Comparison of ENCODE assay signal across 16 mouse cellular contexts in genomic region chr19:8134127-8134841, GRCm38 (mm10). TPM values are rescaled to one million over a fixed set of nuclear protein-coding genes. Genes with fewer than 3 reads are reported as not detected.
"Had no signal": no experiment of that assay in that cellular context is flagged by ENCODE, and none has a peak within 500 bp of the region (broad histone marks: within the 10 kb centered on the region; RNA-seq: fewer than 3 reads in every experiment).

No protein-coding gene starts in this region.

RNA-seq across cellular contexts. Expression of gene Slc22a28, which starts 2.5 kb away (rescaled TPM):
- total RNA-seq: megakaryocyte, adult 5-6 weeks; megakaryocyte-erythroid progenitor cell, adult 5-6 weeks had no signal
- polyA plus RNA-seq: lung, embryonic 14.5 days; lung, embryonic 16.5 days; midbrain, embryonic 10.5 days; midbrain, embryonic 12.5 days; midbrain, embryonic 14.5 days; midbrain, embryonic 16.5 days; myocyte; neural tube, embryonic 11.5 days; neural tube, embryonic 13.5 days; neural tube, embryonic 15.5 days; small intestine, adult 2 months; stomach, embryonic 14.5 days; stomach, embryonic 16.5 days; thymus, postnatal 0 days had no signal
